Mouse (Mus musculus) lung, postnatal 10 days (tissue): ENCODE measurements around the gene Slc35c1.
A peak's percentile ranks its signal among the peaks of the same experiment; 100 is the strongest.

Source experiments
- DNase-seq: peaks from one replicate; pipeline ENCODE4 v3.0.0; 2021

Gene Slc35c1

GRCm38 (mm10) chr2:92432299-92433295 is 27.7 kb downstream of the Slc35c1 start:
- peak; percentile 83 for DNase-seq

- peak; percentile 20 for DNase-seq
These were observed 28.6 kb downstream of the Slc35c1 start for GRCm38 (mm10) chr2:92431611-92432179.

GRCm38 (mm10) chr2:92430723-92431541 is 29.4 kb downstream of the Slc35c1 start:
- peak; percentile 84 for DNase-seq

- DNase-seq, result no peak
These were observed 30.2 kb downstream of the Slc35c1 start for GRCm38 (mm10) chr2:92430089-92430488.

GRCm38 (mm10) chr2:92427882-92428281 is 32.5 kb downstream of the Slc35c1 start:
- DNase-seq, result peak; percentile 94

- peak; percentile 78 for DNase-seq
These were observed 33.9 kb downstream of the Slc35c1 start for GRCm38 (mm10) chr2:92426426-92426825.

GRCm38 (mm10) chr2:92425366-92425765 is 35.0 kb downstream of the Slc35c1 start:
- DNase-seq, result no peak

GRCm38 (mm10) chr2:92424462-92425308 is 35.7 kb downstream of the Slc35c1 start:
- peak; percentile 79 for DNase-seq

- peak; percentile 98 for DNase-seq
These were observed 36.5 kb downstream of the Slc35c1 start for GRCm38 (mm10) chr2:92423702-92424461.

GRCm38 (mm10) chr2:92423156-92423555 is 37.2 kb downstream of the Slc35c1 start:
- DNase-seq, result no peak

GRCm38 (mm10) chr2:92422388-92423135 is 37.8 kb downstream of the Slc35c1 start:
- peak; percentile 44 for DNase-seq

GRCm38 (mm10) chr2:92421723-92422387 is 38.5 kb downstream of the Slc35c1 start:
- DNase-seq, result no peak

- DNase-seq, result no peak
These were observed 48.6 kb downstream of the Slc35c1 start for GRCm38 (mm10) chr2:92411705-92412104.

GRCm38 (mm10) chr2:92408309-92409045 is 51.9 kb downstream of the Slc35c1 start:
- DNase-seq, result no peak

- no peak for DNase-seq
These were observed 54.7 kb downstream of the Slc35c1 start for GRCm38 (mm10) chr2:92405687-92406086.

- no peak for DNase-seq
These were observed 55.6 kb downstream of the Slc35c1 start for GRCm38 (mm10) chr2:92404737-92405136.

GRCm38 (mm10) chr2:92403776-92404319 is 56.5 kb downstream of the Slc35c1 start:
- no peak for DNase-seq
